Mouse (Mus musculus) splenic B cell, adult 2 months (primary cell): ENCODE measurements around the gene Serpina1d.
"Not testable (repeated sequence)": the region's sequence is repeated elsewhere in the genome, so short reads cannot be mapped to it uniquely, and the experiment has no call there.

ENCODE experiments used
- DNase-seq: peaks from one replicate; pipeline ENCODE4 v3.0.0-alpha.2; 2011; ENCODE audit warnings: low read depth, low spot score
- H3K27me3 ChIP-seq: 2 replicates; pipeline ENCODE4 v1.6.1; 2012; ENCODE audit warnings: mild to moderate bottlenecking, low read length, moderate library complexity, mixed read lengths; ENCODE audit not compliant: control insufficient read depth, poor library complexity, insufficient read depth, severe bottlenecking
- H3K36me3 ChIP-seq: 2 replicates; pipeline ENCODE4 v1.6.1; 2012; ENCODE audit warnings: mild to moderate bottlenecking, low read length, moderate library complexity, mixed read lengths; ENCODE audit not compliant: control insufficient read depth, poor library complexity, insufficient read depth, severe bottlenecking

Gene Serpina1d

DNA sequence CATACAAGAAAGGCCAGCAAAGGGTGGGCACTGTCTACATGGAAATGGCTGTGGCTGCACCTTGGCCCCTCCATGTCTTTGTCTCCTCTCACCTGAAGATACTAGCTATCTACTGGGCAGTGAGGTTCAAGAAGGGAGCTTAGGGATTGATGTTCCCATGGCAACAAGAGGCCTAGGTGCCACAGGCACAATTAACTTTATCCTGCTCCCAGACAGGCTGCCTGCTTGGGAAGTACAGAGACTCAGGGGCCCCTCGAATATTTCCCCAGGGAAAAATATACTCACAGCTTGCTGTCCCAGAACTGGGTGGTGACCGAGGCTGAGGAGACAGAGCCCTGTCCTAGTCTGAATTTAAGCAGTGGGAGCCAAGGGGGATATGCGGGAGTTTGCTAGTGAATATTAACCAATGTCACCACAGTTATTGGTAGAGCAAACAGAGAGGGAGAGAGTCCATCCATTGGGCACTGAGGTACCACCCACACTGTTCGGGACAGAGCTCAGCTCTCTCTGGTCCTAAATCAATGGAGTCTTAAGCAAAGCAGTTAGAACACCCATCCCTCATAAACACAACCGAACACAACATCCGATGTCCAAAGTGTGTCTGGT is at the start of gene Serpina1d:
Gene Serpina1d (minus strand): TSS at position 347 of the 606 bp plus-strand sequence.
- H3K27me3 ChIP-seq, H3K36me3 ChIP-seq, DNase-seq: not testable (repeated sequence)

DNA sequence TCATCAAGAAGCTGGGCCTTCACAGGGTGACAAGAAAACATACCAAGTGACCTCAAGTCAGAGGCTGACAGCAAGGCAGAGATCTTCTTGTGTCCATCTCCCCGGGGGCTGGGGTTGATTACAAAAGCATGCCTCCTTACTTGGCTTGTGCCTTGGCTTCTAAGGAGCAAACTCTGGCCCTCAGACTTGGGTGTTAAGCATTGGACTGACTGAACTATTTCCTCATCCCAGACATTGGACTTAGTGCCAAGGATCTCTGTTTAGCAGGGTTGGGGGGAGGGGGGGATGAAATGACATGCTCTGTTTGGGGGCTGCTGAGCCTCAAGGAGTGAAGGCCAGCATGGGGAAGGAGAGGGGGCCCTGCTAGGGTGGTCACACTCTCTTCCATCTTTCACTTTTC is 2.8 kb downstream of the Serpina1d start:
- not testable (repeated sequence) for H3K27me3 ChIP-seq, H3K36me3 ChIP-seq, DNase-seq

DNA sequence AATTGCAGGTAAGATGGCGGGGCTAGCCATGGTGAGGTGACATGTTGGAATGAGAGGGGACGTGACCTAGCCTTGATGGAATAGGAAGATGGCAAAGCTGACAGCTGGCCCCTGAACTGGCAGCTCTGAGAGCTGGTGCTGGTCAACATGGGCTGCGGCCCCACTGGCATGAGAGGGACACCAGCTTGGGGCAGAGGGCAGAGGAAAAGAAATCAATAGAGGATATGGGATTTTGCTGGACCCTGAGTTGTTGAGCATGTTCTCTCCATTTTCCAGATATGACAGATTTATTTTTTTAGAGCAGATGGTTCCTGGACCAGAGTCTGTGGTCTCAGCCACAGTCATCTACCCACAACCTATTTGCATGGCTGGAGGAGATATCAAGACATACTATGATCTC is 10.3 kb downstream of the Serpina1d start:
- not testable (repeated sequence) for DNase-seq, H3K36me3 ChIP-seq, H3K27me3 ChIP-seq

DNA sequence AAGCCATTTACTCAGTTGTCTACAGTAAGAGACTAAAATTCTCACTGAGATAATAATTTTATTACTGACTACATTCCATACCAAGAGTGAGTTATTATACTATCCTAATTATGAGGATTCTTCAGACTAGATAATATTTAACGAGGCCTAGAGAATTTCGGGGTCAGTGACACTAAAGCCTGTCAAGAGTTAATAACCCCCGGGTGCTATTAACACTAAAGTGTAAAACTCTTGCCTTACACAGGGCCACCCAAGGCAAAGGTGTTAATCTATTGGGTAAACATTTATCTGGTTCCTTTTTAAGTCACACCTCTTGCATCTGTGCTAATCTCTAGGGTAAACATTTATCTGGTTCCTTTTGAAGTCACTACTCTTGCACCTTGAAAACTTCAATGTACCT is 13.1 kb downstream of the Serpina1d start:
- not testable (repeated sequence) for H3K36me3 ChIP-seq, DNase-seq, H3K27me3 ChIP-seq

DNA sequence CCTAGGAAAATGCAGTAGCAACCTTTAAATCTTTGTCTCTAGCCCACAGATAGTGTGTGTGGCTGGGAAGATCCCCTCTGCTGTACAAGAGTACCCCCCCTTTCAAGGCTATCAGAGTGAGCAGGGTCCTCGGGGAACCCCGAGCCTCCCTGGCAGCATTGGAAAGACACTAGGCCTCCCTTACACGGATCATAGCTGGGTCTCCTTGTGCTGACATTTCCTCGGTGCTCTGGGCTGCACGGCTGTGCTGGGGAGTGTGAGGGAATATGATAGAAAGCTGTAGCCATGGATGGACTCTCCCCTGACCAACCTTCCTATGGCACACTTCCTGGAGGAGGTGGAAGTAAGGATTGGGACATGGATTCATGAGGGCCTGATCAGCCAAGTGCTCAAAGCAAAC is 27.4 kb downstream of the Serpina1d start:
- not testable (repeated sequence) for H3K36me3 ChIP-seq, H3K27me3 ChIP-seq, DNase-seq

DNA sequence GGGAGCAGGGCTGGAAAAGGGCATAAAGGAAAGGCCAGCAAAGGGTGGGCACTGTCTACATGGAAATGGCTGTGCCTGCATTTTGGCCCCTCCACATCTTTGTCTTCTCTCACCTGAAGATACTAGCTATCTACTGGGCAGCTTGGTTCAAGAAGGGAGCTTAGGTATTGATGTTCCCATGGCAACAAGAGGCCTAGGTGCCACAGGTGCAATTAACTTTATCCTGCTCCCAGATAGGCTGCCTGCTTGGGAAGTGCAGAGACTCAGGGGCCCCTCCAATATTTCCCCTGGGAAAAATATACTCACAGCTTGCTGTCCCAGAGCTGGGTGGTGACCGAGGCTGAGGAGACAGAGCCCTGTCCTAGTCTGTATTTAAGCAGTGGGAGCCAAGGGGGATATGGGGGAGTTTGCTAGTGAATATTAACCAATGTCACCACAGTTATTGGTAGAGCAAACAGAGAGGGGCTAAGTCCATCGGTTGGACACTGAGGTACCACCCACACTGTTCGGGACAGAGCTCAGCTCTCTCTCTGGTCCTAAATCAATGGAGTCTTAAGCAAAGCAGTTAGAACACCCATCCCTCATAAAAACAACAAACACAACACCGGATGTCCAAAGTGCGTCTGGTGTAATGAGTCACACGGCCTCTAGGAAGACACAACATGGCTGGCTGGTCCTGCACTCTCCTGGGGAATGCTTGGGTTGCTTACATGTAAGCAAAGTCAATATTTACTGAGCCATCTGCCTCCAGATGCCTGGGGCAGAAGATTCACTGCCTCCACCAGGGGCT is 35.4 kb downstream of the Serpina1d start:
- DNase-seq, H3K36me3 ChIP-seq, H3K27me3 ChIP-seq: not testable (repeated sequence)

DNA sequence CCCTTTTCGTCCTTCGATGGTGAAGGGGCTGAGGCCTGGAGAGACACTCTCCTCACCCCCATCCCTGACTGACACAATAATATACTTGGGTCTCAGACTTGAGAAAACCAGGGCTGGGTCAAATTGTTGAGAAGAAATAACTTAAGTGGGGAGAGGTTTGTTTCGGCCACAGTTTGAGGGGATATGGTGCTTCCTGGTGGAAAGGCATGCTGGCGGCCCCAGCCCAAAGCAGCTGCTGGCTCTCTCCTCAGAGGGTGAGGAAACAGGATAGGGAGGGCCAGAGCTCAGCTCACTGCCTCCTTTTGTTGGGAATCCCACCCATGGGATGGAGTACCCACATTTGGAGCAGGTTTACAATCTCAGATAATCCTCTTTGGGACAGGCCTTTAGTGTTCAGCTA is 37.8 kb downstream of the Serpina1d start:
- H3K36me3 ChIP-seq, DNase-seq, H3K27me3 ChIP-seq: not testable (repeated sequence)

DNA sequence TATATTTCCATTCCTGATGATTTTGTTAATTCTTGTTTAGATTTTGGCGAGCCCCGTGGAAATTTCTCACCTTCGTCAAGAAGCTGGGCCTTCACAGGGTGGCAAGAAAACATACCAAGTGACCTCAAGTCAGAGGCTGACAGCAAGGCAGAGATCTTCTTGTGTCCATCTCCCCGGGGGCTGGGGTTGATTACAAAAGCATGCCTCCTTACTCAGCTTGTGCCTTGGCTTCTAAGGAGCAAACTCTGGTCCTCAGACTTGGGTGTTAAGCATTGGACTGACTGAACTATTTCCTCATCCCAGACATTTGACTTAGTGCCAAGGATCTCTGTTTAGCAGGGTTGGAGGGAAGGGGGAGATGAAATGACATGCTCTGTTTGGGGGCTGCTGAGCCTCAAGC is 38.3 kb downstream of the Serpina1d start:
- not testable (repeated sequence) for H3K27me3 ChIP-seq, H3K36me3 ChIP-seq, DNase-seq
